Mouse (Mus musculus) CH12.LX (cell line): ENCODE data around the gene Dpep1.

Experiments
- CTCF ChIP-seq, 2 experiments: IDR thresholded peaks in 1 of 2; conservative IDR thresholded peaks in 1 of 2; 2 replicates each; pipeline ENCODE4 v1.5.1; 2011 to 2012; ENCODE audit warnings: low read depth in 2 of 2, low read length in 2 of 2, improper control_type of control experiment in 1 of 2, inconsistent platforms in 1 of 2, mild to moderate bottlenecking in 1 of 2, moderate library complexity in 1 of 2
- ELF1 ChIP-seq: IDR thresholded peaks from 2 replicates; pipeline ENCODE4 v1.6.1; 2014; ENCODE audit warnings: low read depth, mild to moderate bottlenecking, inconsistent platforms, low read length, improper control_type of control experiment
- EP300 ChIP-seq: IDR thresholded peaks from 2 replicates; pipeline ENCODE4 v1.6.1; 2011; ENCODE audit warnings: low read length, improper control_type of control experiment
- HCFC1 ChIP-seq: IDR thresholded peaks from 2 replicates; pipeline ENCODE4 v1.6.1; 2012; ENCODE audit warnings: low read depth, mild to moderate bottlenecking, inconsistent platforms, low read length, improper control_type of control experiment
- MAFK ChIP-seq: IDR thresholded peaks from 2 replicates; pipeline ENCODE4 v1.6.1; 2011; ENCODE audit warnings: low read length, improper control_type of control experiment; ENCODE audit not compliant: insufficient replicate concordance
- MXI1 ChIP-seq: IDR thresholded peaks from 2 replicates; pipeline ENCODE4 v1.6.1; 2011; ENCODE audit warnings: mild to moderate bottlenecking, low read depth, low read length, improper control_type of control experiment
- POLR2A ChIP-seq: IDR thresholded peaks from 2 replicates; pipeline ENCODE4 v1.6.1; 2011; ENCODE audit warnings: low read depth, mild to moderate bottlenecking, improper control_type of control experiment, low read length

DNA sequence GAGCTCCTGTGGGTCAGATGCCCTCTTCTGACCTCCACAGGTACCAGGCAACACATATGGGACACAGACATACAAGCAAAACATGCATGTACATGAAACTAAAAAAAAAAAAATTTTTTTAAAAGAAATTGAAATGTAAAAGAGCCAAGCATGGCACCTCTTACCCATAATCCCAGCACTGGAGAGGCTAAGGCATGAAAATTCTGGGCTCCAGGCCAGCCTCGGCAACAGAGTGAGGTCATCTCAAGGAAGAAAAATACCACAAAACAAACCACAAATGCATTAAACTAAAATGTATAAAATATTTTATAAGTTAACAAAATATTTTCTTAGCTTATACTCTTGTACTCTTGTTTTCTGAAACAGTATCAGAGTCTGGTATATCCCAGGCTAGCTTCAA lies 34.9 kb downstream of the Dpep1 start:
- no peak for TF ChIP-seq CTCF (conservative IDR thresholded peaks at IDR 0.05 in 1 of 2, IDR thresholded peaks at IDR 0.05 in 1 of 2; ENCODE audit: low read depth in 2 of 2, low read length in 2 of 2)
- TF ChIP-seq MAFK = no peak
- no peak for TF ChIP-seq ELF1
- TF ChIP-seq HCFC1 = no peak
- no peak for TF ChIP-seq MXI1
- no peak for TF ChIP-seq EP300
- TF ChIP-seq POLR2A = no peak
